Mouse (Mus musculus): ENCODE data around the gene Cdh18. TPM values are rescaled to one million over a fixed set of nuclear protein-coding genes. Genes with fewer than 3 reads are reported as not detected.
"Not testable (repeated sequence)": the region's sequence is repeated elsewhere in the genome, so short reads cannot be mapped to it uniquely, and the experiment has no call there.

The Cdh18 gene
- polyA plus RNA-seq, 1 experiment from 2014 or later: 0.78 TPM

- Histone ChIP-seq H3K9me3 (no peaks in the 10 kb centered on the region), H3K27me3 (no peaks in the 10 kb centered on the region), H3K27ac (no peak overlapping the region), H3K9ac (no peak overlapping the region), H3K36me3 (no peaks in the 10 kb centered on the region), H3K4me2 (replicated peaks) (no peak overlapping the region), H3K4me3 (no peak overlapping the region), H3K4me1 (no peaks in the 10 kb centered on the region)
- WGBS: 28% methylated on average over 5 of the region's 5 CpGs
- ATAC-seq (ENCODE audit: low FRiP score, low read depth): no peak
Measured at GRCm38 (mm10) chr15:23104668-23105380, 556.0 kb downstream of the Cdh18 start.

- H3K9me3 ChIP-seq: no peaks in the 10 kb centered on the region
- no peak overlapping the region for H3K4me3 ChIP-seq
- no peaks in the 10 kb centered on the region for H3K27me3 ChIP-seq
- H3K27ac ChIP-seq: no peak overlapping the region
- no peak for ATAC-seq (ENCODE audit: low FRiP score, low read depth)
- H3K9ac ChIP-seq: no peak overlapping the region
- no peaks in the 10 kb centered on the region for H3K4me1 ChIP-seq
- no peaks in the 10 kb centered on the region for H3K36me3 ChIP-seq
- WGBS: 66% methylated on average over 6 of the region's 6 CpGs
- no peak overlapping the region for H3K4me2 ChIP-seq (replicated peaks)
Measured at GRCm38 (mm10) chr15:23134950-23135715, 586.3 kb downstream of the Cdh18 start.

GRCm38 (mm10) chr15:23136971-23137370, 588.1 kb downstream of the Cdh18 start:
- Histone ChIP-seq H3K9ac (no peak overlapping the region), H3K27ac (no peak overlapping the region), H3K4me3 (no peak overlapping the region), H3K4me2 (replicated peaks) (no peak overlapping the region), H3K36me3 (no peaks in the 10 kb centered on the region), H3K4me1 (no peaks in the 10 kb centered on the region), H3K27me3 (no peaks in the 10 kb centered on the region), H3K9me3 (no peaks in the 10 kb centered on the region)
- ATAC-seq (ENCODE audit: low FRiP score, low read depth): no peak
- WGBS: 65% methylated on average over 3 of the region's 3 CpGs

DNA sequence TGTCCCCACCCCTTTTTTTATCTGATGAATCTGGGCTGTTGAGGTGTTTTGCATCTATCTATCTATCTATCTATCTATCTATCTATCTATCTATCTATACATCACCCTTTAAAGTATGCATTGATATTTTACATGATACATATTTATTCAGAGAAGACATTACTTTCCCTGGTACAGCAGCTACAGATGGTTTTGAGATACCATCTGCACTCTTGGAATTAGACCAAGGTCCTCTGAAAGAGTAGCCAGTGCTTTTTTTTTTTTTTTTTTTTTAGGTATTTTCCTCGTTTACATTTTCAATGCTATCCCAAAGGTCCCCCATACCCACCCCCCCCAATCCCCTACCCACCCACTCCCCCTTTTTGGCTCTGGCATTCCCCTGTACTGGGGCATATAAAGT, 594.1 kb downstream of the Cdh18 start:
- 60% methylated on average over 1 of the region's 1 CpGs for WGBS
- not testable (repeated sequence) for H3K4me3 ChIP-seq; H3K9me3 ChIP-seq; ATAC-seq (ENCODE audit: low FRiP score, low read depth); H3K27me3 ChIP-seq; H3K27ac ChIP-seq; H3K4me2 ChIP-seq (replicated peaks); H3K9ac ChIP-seq; H3K36me3 ChIP-seq; H3K4me1 ChIP-seq

GRCm38 (mm10) chr15:23155883-23156282, 607.1 kb downstream of the Cdh18 start:
- Histone ChIP-seq H3K9me3 (no peaks in the 10 kb centered on the region), H3K27ac (no peak overlapping the region)
- ATAC-seq (ENCODE audit: low FRiP score, low read depth): no peak

DNA sequence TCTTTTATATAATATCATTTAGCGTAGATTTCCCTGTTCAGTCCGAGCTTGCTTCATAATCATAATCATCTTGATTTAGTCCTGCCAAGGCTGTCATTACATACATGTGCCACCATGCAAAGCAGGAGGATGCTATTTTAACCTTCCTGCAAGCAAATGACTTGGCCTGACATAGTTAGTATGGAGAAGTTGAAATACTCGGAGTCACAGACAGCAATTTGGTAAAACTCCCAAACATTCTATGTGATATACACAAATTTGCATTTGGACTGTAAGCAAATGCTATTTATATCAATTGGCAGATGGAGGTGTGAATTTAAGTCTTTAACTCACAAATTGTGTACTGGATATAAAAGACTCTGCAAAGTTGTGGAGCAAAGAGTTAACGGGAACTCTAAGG, 616.0 kb downstream of the Cdh18 start:
- H3K27ac ChIP-seq: no peak overlapping the region
- no peaks in the 10 kb centered on the region for H3K27me3 ChIP-seq
- H3K36me3 ChIP-seq: no peaks in the 10 kb centered on the region
- no peak overlapping the region for H3K4me2 ChIP-seq (replicated peaks)
- no peak overlapping the region for H3K9ac ChIP-seq
- 88% methylated on average over 4 of the region's 4 CpGs for WGBS
- no peak overlapping the region for H3K4me3 ChIP-seq
- no peaks in the 10 kb centered on the region for H3K4me1 ChIP-seq
- ATAC-seq (ENCODE audit: low FRiP score, low read depth): no peak
- H3K9me3 ChIP-seq: no peaks in the 10 kb centered on the region

More at GRCm38 (mm10) chr15:23155883-23156282, 607.1 kb downstream of the Cdh18 start:
- Histone ChIP-seq H3K4me3 (no peak overlapping the region), H3K4me2 (replicated peaks) (no peak overlapping the region), H3K4me1 (no peaks in the 10 kb centered on the region), H3K9ac (no peak overlapping the region), H3K36me3 (no peaks in the 10 kb centered on the region), H3K27me3 (no peaks in the 10 kb centered on the region)
- 88% methylated on average over 2 of the region's 2 CpGs for WGBS

DNA sequence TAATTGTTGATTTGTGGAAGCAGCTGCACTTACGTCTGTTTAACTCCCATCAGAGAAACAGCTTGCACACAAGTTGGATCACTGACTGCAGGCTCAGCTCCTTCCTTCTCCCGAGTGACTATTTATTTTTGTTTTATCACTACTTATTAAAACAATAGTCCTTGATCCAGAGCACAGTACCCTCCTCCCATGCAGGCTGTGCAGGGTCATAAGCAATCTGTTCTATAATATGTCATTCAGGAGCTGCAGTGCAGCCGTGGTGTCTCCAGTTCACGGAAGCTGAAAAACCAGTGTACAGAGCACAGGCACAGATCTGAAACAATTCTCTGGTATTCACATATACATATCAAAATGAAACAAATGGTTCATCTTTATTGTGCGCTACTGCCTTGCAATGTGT, 625.8 kb downstream of the Cdh18 start:
- Histone ChIP-seq H3K4me3 (no peak overlapping the region), H3K4me2 (replicated peaks) (no peak overlapping the region), H3K27me3 (no peaks in the 10 kb centered on the region), H3K9me3 (no peaks in the 10 kb centered on the region), H3K4me1 (no peaks in the 10 kb centered on the region), H3K9ac (no peak overlapping the region), H3K36me3 (no peaks in the 10 kb centered on the region), H3K27ac (no peak overlapping the region)
- ATAC-seq (ENCODE audit: low FRiP score, low read depth): no peak
- WGBS: 78% methylated on average over 5 of the region's 5 CpGs

DNA sequence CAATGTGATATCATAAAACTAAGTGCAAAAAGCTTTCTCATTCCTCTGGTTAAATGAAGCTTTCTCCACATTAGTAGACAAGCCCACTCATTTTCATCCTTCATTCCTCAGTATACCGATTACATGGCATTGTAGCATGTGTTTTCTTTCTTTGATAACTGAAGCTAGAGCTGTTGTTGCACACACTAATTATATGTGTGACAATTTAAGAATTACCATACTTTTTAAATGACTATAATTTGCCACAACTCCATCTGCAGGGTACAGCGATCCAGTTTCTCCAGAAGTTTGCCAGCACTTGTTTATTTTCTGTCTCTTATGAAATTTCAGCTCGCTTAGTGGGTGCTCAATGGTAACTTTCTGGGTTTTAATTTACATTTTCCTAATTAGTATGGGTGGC, 663.2 kb downstream of the Cdh18 start:
- Histone ChIP-seq H3K27me3 (no peaks in the 10 kb centered on the region), H3K9ac (no peak overlapping the region), H3K4me1 (no peaks in the 10 kb centered on the region), H3K9me3 (no peaks in the 10 kb centered on the region), H3K4me3 (no peak overlapping the region), H3K4me2 (replicated peaks) (no peak overlapping the region), H3K27ac (no peak overlapping the region), H3K36me3 (no peaks in the 10 kb centered on the region)
- ATAC-seq (ENCODE audit: low FRiP score, low read depth): no peak
- 93% methylated on average over 3 of the region's 3 CpGs for WGBS

DNA sequence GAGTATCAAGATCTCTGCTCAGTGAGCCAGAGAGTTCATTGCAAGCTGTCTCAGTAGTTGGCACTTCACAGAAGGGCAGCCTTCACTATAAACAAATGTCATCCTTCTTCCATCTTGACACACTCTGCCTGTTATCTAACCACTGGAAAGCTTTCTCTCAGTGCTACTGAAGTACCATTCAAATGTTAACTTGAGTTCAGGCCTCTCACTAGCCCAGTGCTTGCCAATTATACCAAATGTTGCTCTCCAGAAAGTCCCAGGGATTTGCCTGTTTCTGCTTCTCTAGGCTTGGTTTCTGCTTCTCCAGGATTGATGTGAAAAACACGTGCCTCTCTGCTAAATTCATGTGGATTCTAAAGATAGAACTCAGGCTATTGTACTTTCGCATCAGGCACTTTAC, 681.8 kb downstream of the Cdh18 start:
- WGBS: 81% methylated on average over 2 of the region's 2 CpGs
- H3K27me3 ChIP-seq: no peaks in the 10 kb centered on the region
- no peak overlapping the region for H3K9ac ChIP-seq
- ATAC-seq (ENCODE audit: low FRiP score, low read depth): no peak
- H3K4me2 ChIP-seq (replicated peaks): no peak overlapping the region
- H3K4me3 ChIP-seq: no peak overlapping the region
- H3K4me1 ChIP-seq: no peaks in the 10 kb centered on the region
- H3K27ac ChIP-seq: no peak overlapping the region
- H3K9me3 ChIP-seq: no peaks in the 10 kb centered on the region
- no peaks in the 10 kb centered on the region for H3K36me3 ChIP-seq

DNA sequence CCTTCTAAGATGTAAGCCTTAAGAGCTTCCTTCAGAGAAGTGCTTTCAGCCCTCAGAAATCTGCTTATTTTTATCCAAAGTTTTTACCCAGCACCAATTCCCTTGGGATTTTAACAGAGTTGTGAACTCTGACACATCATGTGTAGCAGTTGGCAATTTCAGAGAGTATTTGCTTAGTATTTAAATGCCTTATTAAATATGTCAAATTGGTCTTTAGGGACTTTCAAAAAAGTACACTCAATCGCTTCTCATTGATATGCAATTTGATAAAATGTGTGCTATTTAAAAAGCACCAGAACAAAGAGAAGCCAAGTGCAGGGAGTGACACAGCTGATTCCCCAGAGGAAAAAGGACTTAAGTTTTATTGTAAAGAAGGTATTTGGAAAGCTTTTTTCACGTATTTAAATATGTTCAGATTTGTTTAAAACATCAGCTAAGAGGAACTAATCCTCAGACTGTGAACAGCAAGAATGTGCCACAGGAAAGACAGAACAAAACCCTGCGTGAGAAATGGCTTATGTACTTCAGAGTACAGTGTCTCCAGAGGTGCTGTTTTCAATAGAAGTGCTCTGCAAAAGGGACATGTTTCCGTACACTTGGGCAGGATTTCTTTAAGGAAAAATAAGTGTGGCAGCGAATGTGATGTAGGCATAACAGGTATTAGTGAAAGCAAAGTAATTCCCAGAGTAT, 709.1 kb downstream of the Cdh18 start:
- WGBS: 62% methylated on average over 5 of the region's 5 CpGs
- Histone ChIP-seq H3K9ac (no peak overlapping the region), H3K27me3 (no peaks in the 10 kb centered on the region), H3K27ac (no peak overlapping the region), H3K36me3 (no peaks in the 10 kb centered on the region), H3K9me3 (no peaks in the 10 kb centered on the region), H3K4me3 (no peak overlapping the region), H3K4me1 (no peaks in the 10 kb centered on the region), H3K4me2 (replicated peaks) (no peak overlapping the region)
- no peak for ATAC-seq (ENCODE audit: low FRiP score, low read depth)

GRCm38 (mm10) chr15:23278421-23278820, 729.6 kb downstream of the Cdh18 start:
- Histone ChIP-seq H3K4me1 (no peaks in the 10 kb centered on the region), H3K27me3 (no peaks in the 10 kb centered on the region), H3K9me3 (no peaks in the 10 kb centered on the region), H3K27ac (no peak overlapping the region), H3K4me2 (replicated peaks) (no peak overlapping the region), H3K4me3 (no peak overlapping the region), H3K36me3 (no peaks in the 10 kb centered on the region), H3K9ac (no peak overlapping the region)
- no peak for ATAC-seq (ENCODE audit: low FRiP score, low read depth)
- WGBS: 80% methylated on average over 4 of the region's 4 CpGs

GRCm38 (mm10) chr15:23305018-23305417, 756.2 kb downstream of the Cdh18 start:
- Histone ChIP-seq H3K4me2 (replicated peaks) (no peak overlapping the region), H3K9me3 (no peaks in the 10 kb centered on the region), H3K36me3 (no peaks in the 10 kb centered on the region), H3K4me1 (no peaks in the 10 kb centered on the region), H3K27ac (no peak overlapping the region), H3K4me3 (no peak overlapping the region), H3K27me3 (no peaks in the 10 kb centered on the region), H3K9ac (no peak overlapping the region)
- no peak for ATAC-seq (ENCODE audit: low FRiP score, low read depth)
- whole genome bisulfite sequencing: 68% methylated on average over 1 of the region's 1 CpGs
